Mouse (Mus musculus) lung, postnatal 36 days (tissue): ENCODE results near the gene Ccl26.
A peak's percentile ranks its signal among the peaks of the same experiment; 100 is the strongest.

Source experiments
- DNase-seq: peaks from one replicate; pipeline ENCODE4 v3.0.0; 2022; ENCODE audit warnings: mixed read lengths

The Ccl26 gene

DNA sequence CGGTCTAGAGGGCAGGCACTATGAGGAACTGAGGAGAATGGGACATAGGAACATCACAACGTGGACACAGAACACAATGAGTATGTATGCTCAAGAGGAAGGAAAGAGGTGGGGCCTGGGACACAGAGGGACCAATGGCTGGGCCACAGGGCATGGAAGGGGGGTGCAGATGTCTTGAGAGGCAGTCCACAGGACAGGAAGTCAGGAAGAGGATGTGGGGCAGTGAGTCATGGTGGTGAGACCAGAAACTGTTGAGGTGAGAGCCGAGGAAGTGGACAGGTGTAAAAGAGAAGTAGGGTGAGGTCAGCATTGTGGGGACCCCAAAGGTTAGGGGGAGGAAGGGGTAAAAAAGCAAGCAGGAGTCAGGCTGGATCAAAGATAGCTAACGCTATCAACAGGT, 26.0 kb downstream of the Ccl26 start:
- peak; percentile 74 for DNase-seq

DNA sequence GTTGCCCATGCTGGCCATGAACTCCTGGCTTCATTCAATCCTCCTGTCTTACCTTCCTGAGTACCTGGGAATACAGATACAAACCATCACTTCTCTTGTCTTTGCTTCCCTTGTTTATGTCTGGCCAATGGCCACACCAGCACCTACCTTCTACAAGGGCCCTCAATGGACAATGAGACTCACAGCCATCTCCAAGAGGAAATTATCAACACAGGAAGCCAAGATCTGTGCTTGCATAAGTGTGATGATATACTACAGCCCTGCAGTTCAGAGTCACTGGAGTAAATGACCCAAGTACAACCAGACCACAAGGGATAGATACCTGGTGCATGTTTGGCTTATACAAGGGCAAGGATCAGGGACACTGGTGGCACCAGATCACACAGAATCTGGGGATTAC, 27.5 kb downstream of the Ccl26 start:
- peak; percentile 16 for DNase-seq

DNA sequence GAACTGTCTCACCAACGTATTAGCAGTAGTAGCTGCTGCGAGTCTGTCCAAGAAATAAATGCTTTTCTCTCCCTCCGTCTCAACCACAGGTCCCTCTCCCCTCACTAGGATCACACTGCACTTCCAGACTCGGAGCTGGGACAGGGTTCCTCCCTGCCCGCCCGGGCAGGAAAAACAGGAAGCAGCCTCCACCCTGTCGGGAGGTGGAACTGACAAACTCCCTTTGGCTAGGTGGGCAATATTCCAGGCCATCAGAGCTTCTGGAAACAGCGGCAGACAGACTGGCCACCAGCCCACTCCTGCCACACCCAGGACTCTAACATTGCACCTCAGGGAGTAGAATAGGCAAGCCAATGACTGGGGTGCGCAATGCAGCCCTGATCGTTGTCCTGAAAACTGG, 29.9 kb downstream of the Ccl26 start:
- DNase-seq, result peak; percentile 92

DNA sequence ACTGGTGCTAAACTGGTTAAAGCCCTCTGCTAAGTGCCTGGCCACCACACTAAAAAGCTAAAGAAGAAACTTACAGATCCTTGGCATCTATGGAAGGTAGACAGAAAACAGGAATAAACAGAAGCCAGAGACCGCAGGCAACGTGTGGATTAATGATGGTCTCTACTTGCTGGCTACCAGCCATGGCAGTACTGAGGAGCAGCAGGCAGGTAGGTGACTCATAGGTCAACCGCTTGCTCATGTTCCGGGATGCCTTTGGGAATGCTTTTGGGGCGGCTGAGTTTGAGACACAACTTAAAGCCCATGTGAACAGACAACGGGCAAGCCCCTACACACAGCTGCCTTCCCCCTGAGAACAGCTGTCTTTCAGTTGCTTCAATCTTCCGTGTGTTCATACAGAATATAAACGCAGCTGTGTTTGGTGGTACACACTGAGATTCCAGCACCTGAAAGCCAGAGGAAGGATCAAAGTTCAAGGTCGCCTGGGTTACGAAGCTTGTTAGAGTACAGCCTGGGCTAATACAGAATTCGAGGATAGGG, 32.0 kb downstream of the Ccl26 start:
- DNase-seq, result no peak

DNA sequence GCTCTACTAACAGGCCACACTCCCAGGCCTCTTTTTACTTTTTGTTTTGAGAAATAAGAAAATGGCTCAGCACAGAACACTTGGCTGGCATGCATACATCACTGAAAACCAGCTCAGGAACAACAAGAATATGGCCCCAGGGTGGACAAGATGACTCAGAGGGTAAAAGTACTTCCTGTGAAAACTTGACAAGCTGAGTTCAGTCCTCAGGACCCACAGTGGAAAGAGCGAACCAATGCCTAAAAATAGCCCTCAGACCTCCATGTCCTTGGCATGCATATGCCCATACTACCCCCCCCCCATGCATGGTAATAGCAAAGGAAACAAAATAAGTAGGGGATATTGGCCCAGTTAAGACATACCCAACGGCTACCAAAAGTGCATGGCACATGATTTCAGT, 33.4 kb downstream of the Ccl26 start:
- DNase-seq, result no peak

DNA sequence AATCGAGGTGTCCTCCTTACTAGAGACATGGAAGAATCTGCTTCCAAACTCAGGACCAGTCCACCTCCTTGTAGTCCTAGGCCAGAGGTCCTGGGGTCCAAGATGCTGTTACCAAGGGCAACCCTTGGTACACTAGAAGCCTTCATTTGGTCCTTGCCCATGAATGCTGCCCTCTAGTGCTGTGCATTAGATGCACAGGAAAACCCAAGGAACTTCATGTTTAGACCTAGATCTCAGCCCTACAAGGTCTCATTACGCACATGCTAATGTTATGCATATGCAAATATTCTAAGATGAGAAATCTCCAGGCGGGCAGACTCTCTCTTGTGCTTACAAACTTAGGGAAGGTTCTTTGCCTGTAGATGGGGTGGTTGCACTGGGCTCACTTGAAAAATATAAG, 34.1 kb downstream of the Ccl26 start:
- DNase-seq, result peak; percentile 11

DNA sequence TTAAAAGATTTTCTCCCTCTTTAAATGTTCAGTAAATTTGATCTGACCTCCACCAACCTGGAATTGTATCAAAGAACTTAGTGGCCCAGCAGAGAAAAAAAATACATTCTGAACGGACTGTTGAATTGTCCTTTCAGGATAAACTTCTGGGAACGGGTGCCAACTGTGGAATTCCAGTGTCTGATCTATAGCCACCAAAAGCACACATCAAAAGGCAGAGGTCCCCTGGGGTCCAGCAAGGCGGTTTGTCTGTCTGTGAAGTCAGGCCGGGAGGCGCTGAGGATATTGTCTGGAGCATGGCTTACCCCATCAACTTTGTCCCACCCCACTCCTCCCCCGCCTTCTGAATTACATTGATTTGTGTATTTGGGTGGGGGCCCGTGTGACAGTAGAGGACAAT, 35.4 kb downstream of the Ccl26 start:
- DNase-seq, result no peak

DNA sequence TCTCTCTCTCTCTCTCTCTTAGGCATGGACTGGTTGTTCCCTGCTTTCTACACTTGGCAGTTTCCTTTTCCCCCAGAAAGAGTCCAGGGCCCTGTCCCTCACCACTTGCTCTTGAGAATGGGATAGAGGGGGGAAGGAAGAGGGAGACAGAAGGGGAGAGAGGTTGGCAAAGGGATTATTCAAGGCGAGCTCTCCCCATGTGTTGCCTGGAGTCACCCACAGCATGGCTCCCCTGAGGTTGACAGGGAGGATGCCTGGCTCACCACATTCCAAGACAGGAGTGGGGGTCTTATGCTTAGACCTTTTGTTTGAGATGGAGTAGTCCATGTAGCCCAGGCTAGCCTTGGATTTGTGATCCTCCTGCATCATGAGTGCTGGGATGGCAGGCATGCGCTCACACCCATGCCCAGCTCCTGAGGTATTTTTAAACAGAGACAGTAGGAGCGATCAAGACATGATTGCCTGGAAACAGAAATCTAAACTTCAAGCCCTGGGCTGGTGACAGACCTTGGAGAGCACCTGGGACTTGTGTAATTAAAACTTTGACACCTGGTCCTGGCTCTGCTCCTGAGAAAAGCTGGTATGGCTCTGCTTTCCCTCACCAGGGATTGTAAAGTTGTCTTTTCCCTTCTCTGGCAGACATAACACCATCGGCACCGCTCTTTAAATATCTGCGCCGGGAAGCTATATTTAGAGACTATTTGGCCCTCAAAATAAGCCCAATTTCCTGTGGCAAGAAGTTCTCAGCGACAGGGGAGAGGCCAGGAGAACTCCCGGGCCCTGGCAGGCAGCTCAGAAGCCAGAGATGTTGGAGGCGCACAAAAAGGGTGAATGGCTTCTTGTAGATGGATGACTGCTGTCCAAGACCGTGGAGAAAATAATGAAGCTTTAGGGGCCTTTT, 38.5 kb downstream of the Ccl26 start:
- peak; percentile 49 for DNase-seq

DNA sequence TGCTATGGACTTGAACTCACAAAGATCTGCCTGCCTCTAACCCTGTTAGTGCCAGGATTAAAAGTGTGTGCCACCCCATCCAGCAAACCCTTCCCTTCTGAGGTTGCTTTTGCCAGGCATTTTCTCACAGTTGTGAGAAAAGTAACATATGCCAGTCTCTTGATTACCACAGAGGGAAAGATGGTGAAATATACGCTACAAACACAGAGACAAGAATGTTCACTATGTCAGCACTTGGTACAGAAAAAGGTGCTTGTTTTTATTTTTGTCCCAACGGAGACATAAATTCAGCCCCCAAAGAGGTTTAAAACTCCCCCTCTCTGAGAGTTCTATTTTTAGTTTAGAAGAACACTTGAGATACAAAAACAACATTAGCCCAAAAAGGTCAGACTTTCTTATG, 39.3 kb downstream of the Ccl26 start:
- DNase-seq, result no peak

DNA sequence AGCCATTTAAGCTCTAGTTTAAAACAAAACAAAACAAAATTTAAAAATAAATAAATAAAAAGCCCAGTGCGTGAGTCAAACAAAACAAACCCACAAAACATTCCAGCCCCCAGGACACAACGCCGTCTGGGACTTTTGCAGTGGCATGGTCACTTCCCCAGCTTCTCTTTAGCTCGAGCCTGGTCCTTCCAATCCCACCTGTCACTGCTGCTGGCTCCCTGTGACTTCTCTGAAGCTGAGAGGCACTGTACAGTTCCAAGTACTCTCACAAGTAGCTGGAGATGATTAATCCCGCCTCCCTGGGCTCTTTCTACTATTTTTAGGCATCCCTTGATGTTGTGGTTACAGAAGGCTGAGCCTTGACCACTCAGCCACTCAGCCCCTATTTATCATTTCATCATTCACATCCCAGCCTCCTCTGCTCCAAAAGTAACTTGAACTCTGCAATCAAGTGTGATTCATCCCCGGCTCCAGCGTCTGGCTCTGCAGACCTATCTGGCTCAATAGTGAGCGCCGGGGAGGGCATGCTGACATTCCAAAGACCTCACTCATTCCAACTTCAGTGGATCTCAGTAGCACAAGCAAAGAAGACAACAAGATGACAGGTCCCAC, 41.2 kb downstream of the Ccl26 start:
- DNase-seq, result peak; percentile 62

DNA sequence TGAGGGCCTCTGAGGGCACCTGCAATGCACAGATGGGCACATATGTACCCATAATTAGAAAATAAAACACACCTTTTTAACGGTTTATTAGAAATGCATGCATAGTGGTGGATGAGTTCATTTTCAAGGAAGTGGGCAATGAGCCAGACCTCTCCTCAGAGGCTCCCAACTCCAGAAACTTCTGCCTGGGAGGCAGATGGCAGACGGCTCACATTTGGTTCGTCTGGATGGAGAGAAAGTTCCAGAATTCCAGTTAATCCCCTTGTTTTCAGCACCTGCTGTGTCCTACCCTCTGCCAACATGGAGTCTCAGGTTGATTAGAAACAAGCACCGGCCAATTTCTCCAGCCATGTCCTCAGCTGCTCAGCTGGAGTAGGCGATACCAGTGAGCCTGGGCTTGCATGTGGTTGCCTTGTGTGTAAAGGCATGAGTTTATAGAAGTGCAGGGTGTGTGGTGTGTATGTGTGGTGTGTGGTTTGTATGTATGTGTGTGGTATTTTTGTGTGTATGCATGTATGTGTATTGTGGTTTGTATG, 46.0 kb downstream of the Ccl26 start:
- no peak for DNase-seq

DNA sequence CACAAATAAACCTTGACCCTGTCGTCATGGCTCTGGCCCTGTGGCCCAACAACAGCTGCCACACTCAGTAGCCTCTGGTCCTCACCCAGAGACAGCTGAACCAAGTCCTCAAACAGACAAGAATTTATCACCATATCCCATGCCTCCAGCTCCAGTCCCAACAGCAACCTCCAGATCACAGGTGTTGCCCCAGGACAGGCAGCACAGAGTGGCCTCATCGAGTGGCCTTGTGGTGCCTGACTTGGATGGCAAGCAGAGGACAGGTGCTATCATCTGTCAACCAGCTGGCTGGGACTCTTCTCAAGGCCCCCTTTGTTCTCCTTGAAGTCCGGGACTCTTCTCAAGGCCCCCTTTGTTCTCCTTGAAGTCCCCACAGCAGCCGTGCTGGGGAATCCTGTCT, 50.2 kb downstream of the Ccl26 start:
- DNase-seq, result no peak

DNA sequence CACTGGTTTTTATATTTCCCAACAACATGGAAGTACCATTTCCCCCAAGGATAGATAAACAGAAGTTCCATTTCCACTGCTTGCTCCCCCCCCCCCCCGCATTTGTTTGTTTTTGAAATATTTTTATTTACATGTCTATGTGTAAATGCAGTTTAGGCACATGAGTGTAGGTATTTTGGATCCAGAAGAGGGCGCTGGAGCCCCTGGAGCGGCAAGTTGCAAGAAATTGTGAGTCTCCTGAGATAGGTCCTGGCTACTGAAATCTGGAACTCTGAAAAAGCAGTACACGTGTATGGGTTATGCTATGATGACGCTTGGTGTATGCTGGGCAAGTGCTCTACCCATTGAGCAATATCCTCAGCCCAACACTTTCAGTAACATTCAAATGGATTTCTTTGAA, 52.3 kb downstream of the Ccl26 start:
- peak; percentile 37 for DNase-seq
